Mouse (Mus musculus): ENCODE measurements around the gene Btbd9. TPM values are rescaled to one million over a fixed set of nuclear protein-coding genes. Genes with fewer than 3 reads are reported as not detected.

The Btbd9 gene
- polyA plus RNA-seq, 1 experiment, result 32.7 TPM

- WGBS, result 97% methylated on average over 6 of the region's 6 CpGs
- no peaks in the 10 kb centered on the region for H3K27me3 ChIP-seq (ENCODE audit: control insufficient read depth, insufficient read depth, low read length)
- H3K4me1 ChIP-seq (ENCODE audit: control insufficient read depth, insufficient read depth, low read length), result peaks cover 16% of the 10 kb centered on the region
- no peak overlapping the region for H3K27ac ChIP-seq (ENCODE audit: insufficient read depth, low read length)
- no peak for DNase-seq
- H3K4me3 ChIP-seq (replicated peaks; ENCODE audit: insufficient read depth, low read depth, low read length), result no peak overlapping the region
- no peak for TF ChIP-seq POLR2A (IDR thresholded peaks at IDR 0.05; ENCODE audit: borderline replicate concordance, insufficient read depth, low read length)
- no peak for TF ChIP-seq CTCF (IDR thresholded peaks at IDR 0.05; ENCODE audit: borderline replicate concordance, insufficient read depth, low read depth, low read length)
Observed at GRCm38 (mm10) chr17:30334257-30334656, 242.0 kb downstream of the Btbd9 start.

- H3K27ac ChIP-seq (ENCODE audit: insufficient read depth, low read length), result no peak overlapping the region
- WGBS, result 89% methylated on average over 4 of the region's 4 CpGs
- no peak for DNase-seq
- H3K4me1 ChIP-seq (ENCODE audit: control insufficient read depth, insufficient read depth, low read length), result peaks cover 19% of the 10 kb centered on the region
- no peaks in the 10 kb centered on the region for H3K27me3 ChIP-seq (ENCODE audit: control insufficient read depth, insufficient read depth, low read length)
- H3K4me3 ChIP-seq (replicated peaks; ENCODE audit: insufficient read depth, low read depth, low read length), result no peak overlapping the region
- TF ChIP-seq CTCF (IDR thresholded peaks at IDR 0.05; ENCODE audit: borderline replicate concordance, insufficient read depth, low read depth, low read length), result no peak
- no peak for TF ChIP-seq POLR2A (IDR thresholded peaks at IDR 0.05; ENCODE audit: borderline replicate concordance, insufficient read depth, low read length)
Observed at GRCm38 (mm10) chr17:30333136-30333535, 243.2 kb downstream of the Btbd9 start.

- H3K4me3 ChIP-seq (replicated peaks; ENCODE audit: insufficient read depth, low read depth, low read length), result no peak overlapping the region
- TF ChIP-seq CTCF (IDR thresholded peaks at IDR 0.05; ENCODE audit: borderline replicate concordance, insufficient read depth, low read depth, low read length) (no peak), POLR2A (IDR thresholded peaks at IDR 0.05; ENCODE audit: borderline replicate concordance, insufficient read depth, low read length) (no peak)
- no peak overlapping the region for H3K27ac ChIP-seq (ENCODE audit: insufficient read depth, low read length)
- H3K4me1 ChIP-seq (ENCODE audit: control insufficient read depth, insufficient read depth, low read length), result peaks cover 14% of the 10 kb centered on the region
- 76% methylated on average over 6 of the region's 6 CpGs for WGBS
- no peak for DNase-seq
- H3K27me3 ChIP-seq (ENCODE audit: control insufficient read depth, insufficient read depth, low read length), result no peaks in the 10 kb centered on the region
Observed at GRCm38 (mm10) chr17:30331380-30331779, 244.9 kb downstream of the Btbd9 start.

- no peak for TF ChIP-seq CTCF (IDR thresholded peaks at IDR 0.05; ENCODE audit: borderline replicate concordance, insufficient read depth, low read depth, low read length)
- no peak for TF ChIP-seq POLR2A (IDR thresholded peaks at IDR 0.05; ENCODE audit: borderline replicate concordance, insufficient read depth, low read length)
- Histone ChIP-seq H3K4me1 (ENCODE audit: control insufficient read depth, insufficient read depth, low read length) (peaks cover 3% of the 10 kb centered on the region), H3K27ac (ENCODE audit: insufficient read depth, low read length) (no peak overlapping the region), H3K4me3 (replicated peaks; ENCODE audit: insufficient read depth, low read depth, low read length) (no peak overlapping the region), H3K27me3 (ENCODE audit: control insufficient read depth, insufficient read depth, low read length) (no peaks in the 10 kb centered on the region)
- no peak for DNase-seq
- WGBS, result 96% methylated on average over 2 of the region's 2 CpGs
Observed at GRCm38 (mm10) chr17:30329531-30329930, 246.8 kb downstream of the Btbd9 start.

GRCm38 (mm10) chr17:30328924-30329323 lies 247.4 kb downstream of the Btbd9 start:
- 63% methylated on average over 5 of the region's 5 CpGs for WGBS
- Histone ChIP-seq H3K27me3 (ENCODE audit: control insufficient read depth, insufficient read depth, low read length) (no peaks in the 10 kb centered on the region), H3K4me3 (replicated peaks; ENCODE audit: insufficient read depth, low read depth, low read length) (no peak overlapping the region), H3K27ac (ENCODE audit: insufficient read depth, low read length) (no peak overlapping the region), H3K4me1 (ENCODE audit: control insufficient read depth, insufficient read depth, low read length) (peaks cover 3% of the 10 kb centered on the region; the same call in 1 of the 2 replicates)
- no peak for TF ChIP-seq CTCF (IDR thresholded peaks at IDR 0.05; ENCODE audit: borderline replicate concordance, insufficient read depth, low read depth, low read length)
- TF ChIP-seq POLR2A (IDR thresholded peaks at IDR 0.05; ENCODE audit: borderline replicate concordance, insufficient read depth, low read length), result no peak
- DNase-seq, result no peak

- WGBS, result 97% methylated on average over 1 of the region's 1 CpGs
- Histone ChIP-seq H3K4me3 (replicated peaks; ENCODE audit: insufficient read depth, low read depth, low read length) (no peak overlapping the region), H3K27me3 (ENCODE audit: control insufficient read depth, insufficient read depth, low read length) (no peaks in the 10 kb centered on the region), H3K4me1 (ENCODE audit: control insufficient read depth, insufficient read depth, low read length) (peaks cover 3% of the 10 kb centered on the region; the same call in 1 of the 2 replicates), H3K27ac (ENCODE audit: insufficient read depth, low read length) (no peak overlapping the region)
- no peak for DNase-seq
- no peak for TF ChIP-seq POLR2A (IDR thresholded peaks at IDR 0.05; ENCODE audit: borderline replicate concordance, insufficient read depth, low read length)
- no peak for TF ChIP-seq CTCF (IDR thresholded peaks at IDR 0.05; ENCODE audit: borderline replicate concordance, insufficient read depth, low read depth, low read length)
Observed at GRCm38 (mm10) chr17:30326906-30327305, 249.4 kb downstream of the Btbd9 start.

GRCm38 (mm10) chr17:30320301-30320700 lies 256.0 kb downstream of the Btbd9 start:
- Histone ChIP-seq H3K4me1 (ENCODE audit: control insufficient read depth, insufficient read depth, low read length) (no peaks in the 10 kb centered on the region), H3K27ac (ENCODE audit: insufficient read depth, low read length) (no peak overlapping the region), H3K27me3 (ENCODE audit: control insufficient read depth, insufficient read depth, low read length) (no peaks in the 10 kb centered on the region), H3K4me3 (replicated peaks; ENCODE audit: insufficient read depth, low read depth, low read length) (no peak overlapping the region)
- no peak for DNase-seq
- 60% methylated on average over 1 of the region's 1 CpGs for WGBS
- TF ChIP-seq POLR2A (IDR thresholded peaks at IDR 0.05; ENCODE audit: borderline replicate concordance, insufficient read depth, low read length), result no peak
- TF ChIP-seq CTCF (IDR thresholded peaks at IDR 0.05; ENCODE audit: borderline replicate concordance, insufficient read depth, low read depth, low read length), result no peak

- TF ChIP-seq POLR2A (IDR thresholded peaks at IDR 0.05; ENCODE audit: borderline replicate concordance, insufficient read depth, low read length), result no peak
- no peak for TF ChIP-seq CTCF (IDR thresholded peaks at IDR 0.05; ENCODE audit: borderline replicate concordance, insufficient read depth, low read depth, low read length)
- Histone ChIP-seq H3K4me1 (ENCODE audit: control insufficient read depth, insufficient read depth, low read length) (no peaks in the 10 kb centered on the region), H3K4me3 (replicated peaks; ENCODE audit: insufficient read depth, low read depth, low read length) (no peak overlapping the region), H3K27me3 (ENCODE audit: control insufficient read depth, insufficient read depth, low read length) (no peaks in the 10 kb centered on the region), H3K27ac (ENCODE audit: insufficient read depth, low read length) (no peak overlapping the region)
- DNase-seq, result no peak
- WGBS, result 74% methylated on average over 4 of the region's 4 CpGs
Observed at GRCm38 (mm10) chr17:30312688-30313087, 263.6 kb downstream of the Btbd9 start.
